Mouse (Mus musculus) midbrain, embryonic 16.5 days (tissue): ENCODE data around the gene Hist1h3d. TPM values are rescaled to one million over a fixed set of nuclear protein-coding genes. Genes with fewer than 3 reads are reported as not detected.
"Not testable (repeated sequence)": the region's sequence is repeated elsewhere in the genome, so short reads cannot be mapped to it uniquely, and the experiment has no call there.

Experiments
- ATAC-seq: fragments of 200-750 bp; cut with Nextera tagmentation; 2 replicates; pipeline ENCODE4 v1.8.0; 2017; ENCODE audit warnings: moderate TSS enrichment
- H3K27ac ChIP-seq: fragments of 300-500 bp; sonication (generic); 2 replicates; pipeline ENCODE4 v1.5.1; 2014; ENCODE audit warnings: mild to moderate bottlenecking, low read length, mixed read lengths
- H3K27me3 ChIP-seq: fragments of 300-500 bp; sonication (generic); 2 replicates; pipeline ENCODE4 v1.6.1; 2014; ENCODE audit warnings: low read depth, low read length, mixed read lengths; ENCODE audit not compliant: control insufficient read depth, insufficient read depth
- H3K36me3 ChIP-seq: fragments of 300-500 bp; sonication (generic); 2 replicates; pipeline ENCODE4 v1.6.1; 2014; ENCODE audit warnings: mild to moderate bottlenecking, low read length, moderate library complexity, mixed read lengths; ENCODE audit not compliant: control insufficient read depth, insufficient read depth
- H3K4me1 ChIP-seq: fragments of 300-500 bp; sonication (generic); 2 replicates; pipeline ENCODE4 v1.6.1; 2014; ENCODE audit warnings: mild to moderate bottlenecking, low read length, mixed read lengths; ENCODE audit not compliant: control insufficient read depth, insufficient read depth
- H3K4me2 ChIP-seq: fragments of 300-500 bp; sonication (generic); 2 replicates; pipeline ENCODE4 v1.6.1; 2014; ENCODE audit warnings: mild to moderate bottlenecking, low read length, mixed read lengths
- H3K4me3 ChIP-seq: fragments of 300-500 bp; sonication (generic); 2 replicates; pipeline ENCODE4 v1.5.1; 2014; ENCODE audit warnings: low read depth, mild to moderate bottlenecking, low read length, moderate library complexity, mixed read lengths
- H3K9ac ChIP-seq: fragments of 300-500 bp; sonication (generic); 2 replicates; pipeline ENCODE4 v1.6.1; 2014; ENCODE audit warnings: low read depth, low read length, mixed read lengths
- H3K9me3 ChIP-seq: fragments of 300-500 bp; sonication (generic); replicated peaks from 2 replicates; pipeline ENCODE4 v1.6.1; 2014; ENCODE audit warnings: mild to moderate bottlenecking, low read length, mixed read lengths; ENCODE audit not compliant: control insufficient read depth, poor library complexity, severe bottlenecking
- WGBS: fragments of 180-500 bp; shearing (Covaris S2); extraction: QIAGEN DNeasy Blood & Tissue Kit; methylation state at CpG from one replicate; pipeline ENCODE4 v1.1.7; 2014; 5-methylcytosine and 5-hydroxymethylcytosine counted together
- polyA plus RNA-seq: library from polyadenylated mRNA; unstranded; fragments of >200 nt; fragmentation: Nextera tagmentation; extraction: Ambion mirVana; gene quantifications from 2 replicates; pipeline ENCODE4 v1.2.1, GENCODE M21; 2015

The Hist1h3d gene
- polyA plus RNA-seq, 1 experiment from 2014 or later = 0.53 TPM

DNA sequence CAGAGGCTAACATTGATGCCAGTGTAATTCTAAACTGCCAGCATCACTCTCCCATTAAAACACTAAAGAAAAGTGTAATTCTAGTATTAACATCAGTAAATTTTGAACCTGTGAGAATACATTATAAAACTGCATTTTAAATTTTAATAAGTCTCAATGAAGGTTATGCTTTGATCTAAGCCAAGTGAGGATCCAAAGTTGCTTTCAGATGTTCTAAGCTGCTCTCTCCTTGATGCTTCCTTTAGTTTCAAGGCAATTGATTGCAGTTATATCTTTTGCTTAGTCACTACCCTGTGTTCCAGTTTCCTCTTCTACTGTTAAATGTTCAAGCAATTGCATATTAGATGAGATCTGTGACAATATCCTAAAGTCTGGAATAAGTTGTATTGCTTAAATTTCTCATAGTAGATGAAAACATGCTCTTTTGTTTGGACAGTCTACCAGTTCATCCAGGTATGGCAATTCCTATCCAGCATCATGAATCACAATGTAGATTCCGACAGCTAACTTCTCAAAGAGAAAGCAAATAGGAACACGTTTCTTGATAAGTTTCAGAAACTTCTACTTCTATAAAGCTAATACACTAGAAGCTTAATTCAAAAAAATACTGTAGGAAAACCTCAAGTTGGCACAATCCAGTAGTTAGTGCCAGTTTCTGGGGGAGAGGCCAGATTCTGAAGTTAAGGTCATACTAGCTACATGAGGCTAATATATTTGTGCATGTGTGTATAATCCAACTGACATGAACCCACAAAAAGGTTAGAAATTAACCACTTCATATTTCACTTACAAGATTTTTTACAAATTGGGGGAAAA lies 3.1 kb upstream of the Hist1h3d start:
- Histone ChIP-seq H3K4me3 (peak overlapping the region; percentile 43), H3K9me3 (no peaks in the 10 kb centered on the region), H3K27me3 (no peaks in the 10 kb centered on the region), H3K9ac (peak overlapping the region; percentile 60; the same call in 1 of the 2 replicates), H3K27ac (peak overlapping the region; percentile 93), H3K36me3 (no peaks in the 10 kb centered on the region), H3K4me1 (peaks cover 30% of the 10 kb centered on the region), H3K4me2 (peak overlapping the region; percentile 73)
- no peak for ATAC-seq
- 42% methylated on average over 2 of the region's 2 CpGs for WGBS

DNA sequence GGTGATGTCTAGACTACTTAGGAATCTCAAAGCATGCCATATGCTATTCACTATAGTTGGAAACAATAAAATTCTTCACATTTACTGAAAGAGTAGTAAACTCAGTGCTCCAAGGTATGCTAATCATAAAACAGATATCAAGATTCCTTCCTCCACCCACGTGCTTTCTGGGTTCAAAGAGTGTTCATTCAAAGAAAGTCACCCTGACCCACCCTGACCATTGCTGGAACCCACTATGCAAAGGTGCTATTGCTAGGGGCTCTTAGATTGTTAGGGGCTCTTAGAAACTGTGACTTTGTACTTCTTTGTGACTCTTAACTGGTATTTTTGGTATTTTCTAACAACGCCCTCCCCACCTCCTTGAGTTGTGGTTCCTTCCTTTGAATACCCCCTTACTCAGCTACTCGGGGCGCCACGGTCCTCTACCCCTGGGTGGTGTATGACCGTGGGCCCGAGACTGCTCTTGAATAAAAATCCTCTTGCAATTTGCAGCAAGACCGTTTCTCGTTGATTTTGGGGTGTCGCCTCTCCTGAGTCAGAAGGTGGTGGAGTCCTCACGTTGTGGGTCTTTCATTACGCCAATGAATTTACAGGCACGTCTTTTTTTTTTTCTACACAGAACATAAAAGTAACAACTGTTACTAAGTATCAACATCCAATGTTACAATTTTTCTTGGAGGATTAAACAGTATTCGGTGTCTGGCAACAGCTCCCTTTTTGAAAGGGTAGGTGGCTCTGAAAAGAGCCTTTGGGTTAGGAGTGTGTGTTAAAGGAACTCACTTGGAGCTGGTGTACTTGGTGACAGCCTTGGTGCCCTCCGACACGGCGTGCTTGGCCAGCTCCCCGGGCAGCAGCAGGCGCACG lies 2.3 kb upstream of the Hist1h3d start:
- H3K36me3 ChIP-seq, H3K27me3 ChIP-seq, H3K9me3 ChIP-seq, ATAC-seq: not testable (repeated sequence)
- WGBS = 10% methylated on average over 18 of the region's 20 CpGs
- peak overlapping the region; percentile 33 for H3K4me3 ChIP-seq
- H3K9ac ChIP-seq = 0 out of 2 replicates have a peak overlapping the region, but pooled peaks have one; percentile 25
- peak overlapping the region; percentile 73 for H3K4me2 ChIP-seq
- H3K27ac ChIP-seq = peak overlapping the region; percentile 78
- H3K4me1 ChIP-seq = peaks cover 30% of the 10 kb centered on the region

DNA sequence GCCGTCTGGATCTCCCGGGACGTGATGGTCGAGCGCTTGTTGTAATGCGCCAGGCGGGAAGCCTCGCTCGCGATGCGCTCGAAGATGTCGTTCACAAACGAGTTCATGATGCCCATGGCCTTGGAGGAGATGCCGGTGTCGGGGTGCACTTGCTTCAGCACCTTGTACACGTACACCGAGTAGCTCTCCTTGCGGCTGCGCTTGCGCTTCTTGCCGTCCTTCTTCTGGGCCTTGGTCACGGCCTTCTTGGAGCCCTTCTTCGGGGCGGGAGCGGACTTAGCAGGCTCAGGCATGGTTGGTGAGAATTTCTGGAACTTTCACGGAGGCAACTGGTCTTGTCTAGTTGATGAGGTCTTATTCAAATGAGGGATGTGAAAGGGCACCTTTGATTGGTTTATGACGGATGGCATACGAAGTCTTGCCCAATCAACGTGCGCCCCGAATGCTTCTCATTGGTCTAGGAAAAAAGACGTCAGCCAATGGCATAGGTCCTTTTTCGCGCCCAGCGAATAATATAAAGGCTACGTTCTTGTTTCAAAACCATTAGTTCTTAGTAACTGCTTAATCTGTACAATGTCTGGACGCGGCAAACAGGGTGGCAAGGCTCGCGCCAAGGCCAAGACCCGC lies 1.6 kb upstream of the Hist1h3d start, which contains the start of the genes Hist1h2bf and Hist1h2ad:
TSS of gene Hist1h2bf (minus strand) at position 299 of the 627 bp plus-strand sequence.
TSS of gene Hist1h2ad (plus strand) at position 484 of the 627 bp plus-strand sequence.
- H3K9ac ChIP-seq = peak within 1 kb of the TSS; percentile 25; the same call in 1 of the 2 replicates
- ATAC-seq = peak; percentile 91

DNA sequence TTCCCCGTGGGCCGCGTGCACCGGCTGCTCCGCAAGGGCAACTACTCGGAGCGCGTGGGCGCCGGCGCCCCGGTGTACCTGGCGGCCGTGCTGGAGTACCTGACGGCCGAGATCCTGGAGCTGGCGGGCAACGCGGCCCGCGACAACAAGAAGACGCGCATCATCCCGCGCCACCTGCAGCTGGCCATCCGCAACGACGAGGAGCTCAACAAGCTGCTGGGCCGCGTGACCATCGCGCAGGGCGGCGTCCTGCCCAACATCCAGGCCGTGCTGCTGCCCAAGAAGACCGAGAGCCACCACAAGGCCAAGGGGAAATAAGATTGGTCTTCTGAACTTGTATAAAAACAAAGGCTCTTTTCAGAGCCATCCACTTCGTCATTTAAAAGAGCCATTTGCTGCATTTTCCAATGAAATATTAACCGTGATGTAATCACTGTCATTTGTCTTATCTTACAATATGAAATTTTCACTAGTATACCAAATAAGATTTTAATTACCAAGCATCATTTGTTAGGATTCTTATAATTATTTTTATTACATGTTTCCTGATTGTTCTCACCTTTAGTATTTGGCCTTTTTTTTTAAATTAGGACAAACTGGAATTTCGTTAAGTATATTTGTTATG lies 905 bp upstream of the Hist1h3d start:
- 2% methylated on average over 5 of the region's 39 CpGs for WGBS
- not testable (repeated sequence) for H3K9me3 ChIP-seq, ATAC-seq, H3K27me3 ChIP-seq, H3K9ac ChIP-seq, H3K36me3 ChIP-seq
- Histone ChIP-seq H3K4me2 (peak overlapping the region; percentile 73), H3K4me1 (peaks cover 30% of the 10 kb centered on the region), H3K27ac (peak overlapping the region; percentile 81), H3K4me3 (peak overlapping the region; percentile 33)

More for the DNA sequence above, 1.6 kb upstream of the Hist1h3d start, which contains the start of the genes Hist1h2bf and Hist1h2ad:
- Histone ChIP-seq H3K27ac (peak within 1 kb of the TSS; percentile 81), H3K4me3 (peak within 1 kb of the TSS; percentile 33), H3K4me1 (peaks cover 30% of the 10 kb centered on the region), H3K4me2 (peak within 1 kb of the TSS; percentile 78)
- WGBS = under 1% methylated on average over 33 of the region's 42 CpGs
- not testable (repeated sequence) for H3K36me3 ChIP-seq, H3K9me3 ChIP-seq, H3K27me3 ChIP-seq

DNA sequence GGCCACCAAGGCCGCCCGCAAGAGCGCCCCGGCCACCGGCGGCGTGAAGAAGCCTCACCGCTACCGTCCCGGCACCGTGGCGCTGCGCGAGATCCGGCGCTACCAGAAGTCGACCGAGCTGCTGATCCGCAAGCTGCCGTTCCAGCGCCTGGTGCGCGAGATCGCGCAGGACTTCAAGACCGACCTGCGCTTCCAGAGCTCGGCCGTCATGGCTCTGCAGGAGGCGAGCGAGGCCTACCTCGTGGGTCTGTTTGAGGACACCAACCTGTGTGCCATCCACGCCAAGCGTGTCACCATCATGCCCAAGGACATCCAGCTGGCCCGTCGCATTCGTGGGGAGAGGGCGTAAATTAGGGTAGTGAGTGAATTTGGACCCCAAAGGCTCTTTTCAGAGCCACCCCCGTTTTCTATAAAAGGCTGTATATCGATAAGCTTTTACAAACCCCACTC lies 326 bp downstream of the Hist1h3d start:
- WGBS = 0% methylated on average over 9 of the region's 40 CpGs
- not testable (repeated sequence) for H3K27me3 ChIP-seq, H3K9me3 ChIP-seq, H3K36me3 ChIP-seq, ATAC-seq
- peaks cover 25% of the 10 kb centered on the region for H3K4me1 ChIP-seq
- peak overlapping the region; percentile 60 for H3K9ac ChIP-seq
- peak overlapping the region; percentile 75 for H3K27ac ChIP-seq
- peak overlapping the region; percentile 40 for H3K4me3 ChIP-seq
- peak overlapping the region; percentile 78 for H3K4me2 ChIP-seq

DNA sequence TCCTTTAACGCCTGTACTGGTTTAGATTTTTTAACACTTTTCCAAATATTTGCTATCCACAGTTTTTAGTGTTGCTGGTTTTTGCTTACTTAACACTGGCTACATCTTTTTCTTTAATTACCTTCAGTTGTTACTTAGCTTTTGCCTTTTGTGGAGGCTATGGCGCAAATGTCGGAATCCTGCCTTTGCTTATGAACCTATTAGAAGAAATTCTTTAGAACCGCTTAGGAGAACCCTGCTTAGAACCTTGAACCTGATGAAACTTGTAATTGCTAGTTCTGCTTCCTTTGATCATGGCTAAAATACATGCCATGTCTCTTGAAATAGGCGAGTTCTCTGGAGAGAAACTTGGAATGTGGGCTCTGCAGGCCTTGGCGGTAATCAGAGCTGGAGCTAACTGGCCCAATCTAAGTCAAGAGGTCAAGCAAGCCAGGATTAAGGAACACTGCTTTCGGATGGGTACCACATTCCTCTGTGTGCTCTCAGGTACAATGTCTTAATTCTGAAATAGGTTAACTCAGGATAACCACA lies 853 bp downstream of the Hist1h3d start:
- WGBS = 8% methylated on average over 7 of the region's 7 CpGs
- ATAC-seq = no peak
- H3K9me3 ChIP-seq = no peaks in the 10 kb centered on the region
- H3K9ac ChIP-seq = no peak overlapping the region; the same call in 1 of the 2 replicates
- H3K4me2 ChIP-seq = peak overlapping the region; percentile 78
- H3K27ac ChIP-seq = no peak overlapping the region; the same call in 1 of the 2 replicates
- H3K4me1 ChIP-seq = peaks cover 27% of the 10 kb centered on the region
- H3K36me3 ChIP-seq = no peaks in the 10 kb centered on the region
- H3K4me3 ChIP-seq = peak overlapping the region; percentile 40
- H3K27me3 ChIP-seq = no peaks in the 10 kb centered on the region

DNA sequence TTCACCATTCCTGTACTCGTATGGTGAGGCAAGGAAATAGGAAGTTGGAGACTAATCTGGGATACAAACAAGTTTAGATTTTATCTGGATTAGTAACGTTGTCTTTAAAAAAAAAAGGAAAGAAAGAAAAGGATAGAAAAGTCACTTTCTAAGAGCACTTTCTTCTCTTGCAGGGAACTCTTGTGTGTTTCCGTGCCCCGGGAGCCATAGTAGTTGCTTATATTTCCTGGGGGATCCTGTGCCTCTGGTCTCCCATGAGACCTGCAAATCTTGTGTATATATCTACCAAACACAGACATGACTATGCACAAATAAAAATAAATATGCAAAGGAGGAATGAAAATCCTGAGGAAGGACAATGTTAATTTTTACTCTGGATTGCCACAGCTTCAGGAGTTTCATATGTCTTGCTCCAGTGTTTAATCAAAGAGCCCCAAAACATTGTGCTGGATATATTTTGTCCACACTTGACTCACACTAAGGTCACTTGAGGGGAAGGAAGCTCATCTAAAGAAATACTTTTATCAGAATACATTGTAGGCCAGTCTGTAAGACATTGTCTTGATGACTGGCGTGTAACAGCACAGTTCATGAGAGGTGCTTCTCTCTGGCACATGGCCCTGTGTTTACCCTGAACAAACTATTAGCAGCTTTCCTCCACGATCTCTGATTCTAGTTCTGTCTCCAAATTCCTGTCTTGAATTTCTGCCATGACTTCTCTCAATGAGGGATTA lies 1.5 kb downstream of the Hist1h3d start:
- Histone ChIP-seq H3K27ac (no peak overlapping the region), H3K9me3 (no peaks in the 10 kb centered on the region), H3K9ac (no peak overlapping the region), H3K4me3 (no peak overlapping the region), H3K36me3 (no peaks in the 10 kb centered on the region), H3K4me2 (peak overlapping the region; percentile 78), H3K4me1 (peaks cover 26% of the 10 kb centered on the region), H3K27me3 (no peaks in the 10 kb centered on the region)
- 46% methylated on average over 6 of the region's 6 CpGs for WGBS
- ATAC-seq = no peak
